Mouse (Mus musculus) lung, postnatal 36 days (tissue): Measurements from ENCODE around the gene Opcml.

Experiments
- DNase-seq: peaks from one replicate; pipeline ENCODE4 v3.0.0; 2022; ENCODE audit warnings: mixed read lengths

Gene Opcml

DNA sequence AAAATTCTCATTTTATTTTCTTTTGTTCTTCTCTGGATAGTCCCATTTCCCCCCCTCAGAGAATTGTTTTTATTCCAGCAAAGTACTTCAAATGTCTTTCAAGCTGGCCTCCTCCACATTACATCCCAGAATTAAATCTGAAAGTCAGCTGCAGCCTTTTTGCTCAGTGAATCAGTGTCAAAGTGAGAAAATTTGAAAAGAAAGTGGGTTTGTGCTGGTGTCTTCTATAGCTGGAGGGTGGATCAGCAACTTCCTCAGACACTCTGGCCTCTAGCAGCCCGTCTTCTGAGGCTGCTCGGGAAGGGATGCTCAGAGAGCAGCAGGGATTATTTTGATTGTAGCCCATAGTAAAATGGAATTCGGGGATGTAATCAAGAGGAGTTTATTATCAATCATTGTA, 81.0 kb downstream of the Opcml start:
- no peak for DNase-seq

DNA sequence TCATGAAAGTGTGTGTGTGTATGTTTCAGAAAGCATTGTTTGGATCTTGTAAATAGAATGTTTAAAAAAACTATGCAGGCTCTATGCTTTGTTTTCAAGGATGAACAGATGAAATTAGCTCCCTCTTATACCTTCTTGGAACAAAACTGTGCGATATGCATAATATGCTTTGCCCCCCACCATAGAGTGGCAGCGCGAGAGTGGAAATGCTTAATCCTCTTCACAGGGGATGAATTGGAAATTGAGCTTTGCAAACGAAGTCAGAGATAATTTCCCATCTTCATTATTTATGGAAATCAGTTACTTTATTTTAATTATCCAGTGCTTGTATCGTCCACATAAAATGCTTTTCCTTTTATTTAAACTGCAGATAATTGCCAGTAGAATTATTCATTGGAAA, 99.1 kb downstream of the Opcml start:
- no peak for DNase-seq

DNA sequence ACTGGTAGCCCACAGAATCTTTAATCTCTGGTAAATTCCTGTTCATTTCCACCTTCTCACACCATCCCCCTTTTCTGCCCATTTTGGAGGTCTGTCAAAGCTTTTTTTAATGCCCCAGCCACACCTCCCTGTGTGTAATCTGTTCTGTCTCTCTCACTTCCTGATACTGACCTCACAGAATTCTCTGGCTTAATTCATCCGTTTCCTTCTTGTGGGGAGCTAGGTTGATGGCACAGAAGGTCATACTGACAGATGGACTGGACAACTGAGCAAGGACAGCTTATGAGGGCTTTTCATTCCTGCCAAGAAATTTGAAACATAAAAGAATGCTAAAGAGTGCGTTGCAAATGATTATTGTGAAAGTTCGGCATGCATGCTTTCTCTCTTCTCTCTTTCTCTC, 126.7 kb downstream of the Opcml start:
- DNase-seq = no peak

DNA sequence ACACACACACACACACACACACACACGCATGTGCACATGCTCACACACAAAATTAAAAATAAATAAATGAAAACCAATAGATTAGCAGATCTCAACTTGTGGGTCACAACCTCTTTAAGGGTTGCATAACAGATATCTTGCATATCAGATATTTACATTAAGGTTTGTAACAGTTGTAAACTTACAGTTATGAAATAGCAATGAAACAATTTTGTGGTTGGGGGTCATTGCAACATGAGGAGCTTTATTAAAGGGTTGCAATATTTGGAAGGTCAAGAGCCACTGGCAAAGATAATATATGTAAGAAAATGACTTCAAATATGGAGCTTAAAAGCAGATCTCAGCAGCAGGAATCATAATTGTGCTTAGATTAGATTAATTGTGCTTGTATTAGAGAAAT, 132.9 kb downstream of the Opcml start:
- DNase-seq = no peak

DNA sequence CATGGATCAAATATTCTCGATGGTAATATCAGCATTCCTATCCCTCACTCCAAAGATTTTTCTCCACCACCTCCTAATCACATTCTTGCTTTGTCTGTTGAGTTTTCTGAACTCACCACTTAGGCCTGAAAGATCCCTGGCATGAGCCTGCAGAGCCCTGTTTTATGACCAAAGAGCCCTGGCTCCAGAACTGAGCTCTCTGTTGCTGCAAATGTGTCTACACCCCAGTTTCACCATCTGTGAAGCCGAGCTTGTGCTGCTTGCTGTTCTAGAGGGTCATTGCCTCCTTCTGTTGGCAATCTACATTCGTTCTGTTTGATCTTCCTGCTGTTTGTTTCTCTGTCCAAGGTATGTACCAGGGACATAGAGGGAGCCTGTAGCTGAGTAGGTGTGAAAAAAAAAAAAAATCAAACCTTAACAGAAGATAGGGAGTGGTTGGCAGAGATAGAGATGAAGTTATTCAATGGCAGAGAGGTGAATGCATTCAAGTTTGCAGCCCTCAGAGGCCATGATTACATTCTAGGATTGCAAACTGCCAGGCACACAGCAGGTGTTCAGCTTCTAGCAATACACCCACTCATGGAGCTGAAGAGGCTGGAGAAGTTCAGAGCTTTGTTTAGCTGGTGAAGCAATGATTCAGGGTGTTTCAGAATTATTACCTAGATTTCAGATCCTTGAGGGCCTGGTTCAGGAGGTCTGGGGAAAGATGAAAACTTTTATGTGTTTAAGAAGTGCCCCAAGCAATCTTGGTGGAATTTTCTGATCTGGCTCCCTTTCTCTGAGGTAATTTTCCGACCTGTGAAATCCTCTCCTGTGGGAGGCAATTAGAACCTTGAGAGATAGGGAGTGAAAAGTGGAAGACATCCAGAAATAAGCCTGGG, 133.6 kb downstream of the Opcml start:
- DNase-seq = no peak

DNA sequence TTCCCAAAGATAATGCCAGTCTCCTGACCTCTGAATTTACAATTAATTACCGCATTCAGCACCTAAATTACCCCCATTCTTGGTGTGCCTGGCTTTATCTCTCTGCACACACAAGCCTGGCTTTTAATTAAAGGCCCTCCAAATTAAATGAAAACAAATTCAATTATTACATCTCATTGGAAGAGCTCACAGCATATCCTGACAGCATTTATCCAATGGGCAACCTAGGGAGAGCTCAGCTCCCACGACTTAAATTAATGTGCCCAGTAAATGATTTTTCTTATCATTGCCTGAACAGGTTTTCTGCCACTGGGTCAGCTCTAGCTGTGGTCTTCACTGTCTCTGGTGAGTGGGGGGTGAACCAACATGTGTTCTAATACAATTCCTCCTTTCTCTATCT, 135.1 kb downstream of the Opcml start:
- DNase-seq = no peak

DNA sequence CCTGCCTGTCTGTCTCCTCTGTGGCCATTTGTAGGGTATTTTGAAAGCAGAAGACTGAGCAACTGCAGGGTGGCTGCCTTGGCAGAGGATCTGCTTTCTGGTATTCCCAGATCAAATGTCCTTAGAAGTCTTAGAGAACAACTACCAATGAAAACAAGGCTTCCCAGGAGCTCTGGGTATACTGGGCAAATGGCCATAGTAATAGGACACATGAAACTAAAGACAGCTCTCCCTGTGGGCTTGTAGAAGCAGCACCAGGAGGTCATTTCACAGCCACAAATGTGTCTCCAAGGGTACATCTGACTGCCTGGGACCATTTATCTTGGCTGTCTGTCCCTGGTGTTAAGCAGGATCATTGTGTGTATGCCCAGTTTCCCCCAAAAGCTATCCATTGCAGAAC, 146.7 kb downstream of the Opcml start:
- no peak for DNase-seq

DNA sequence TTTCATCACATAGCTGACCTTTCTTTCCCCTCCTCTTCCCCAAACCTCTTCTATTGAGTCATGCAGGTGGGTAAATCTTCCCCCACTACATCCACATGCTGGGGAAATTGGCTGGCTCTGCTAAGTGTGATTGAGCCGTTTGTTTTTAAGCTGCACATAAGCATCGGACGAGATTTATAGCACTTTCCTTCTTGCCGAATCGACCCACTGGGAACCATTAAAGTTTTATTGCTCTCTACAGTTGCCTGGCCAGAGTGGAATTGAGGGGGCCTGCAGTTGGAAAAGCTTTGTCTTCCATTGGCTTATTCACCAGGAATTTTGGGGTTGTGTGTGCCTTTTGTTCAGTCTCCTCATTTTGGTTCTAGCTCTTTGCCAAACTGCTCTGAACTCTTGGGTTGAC, 147.1 kb downstream of the Opcml start:
- DNase-seq = no peak

DNA sequence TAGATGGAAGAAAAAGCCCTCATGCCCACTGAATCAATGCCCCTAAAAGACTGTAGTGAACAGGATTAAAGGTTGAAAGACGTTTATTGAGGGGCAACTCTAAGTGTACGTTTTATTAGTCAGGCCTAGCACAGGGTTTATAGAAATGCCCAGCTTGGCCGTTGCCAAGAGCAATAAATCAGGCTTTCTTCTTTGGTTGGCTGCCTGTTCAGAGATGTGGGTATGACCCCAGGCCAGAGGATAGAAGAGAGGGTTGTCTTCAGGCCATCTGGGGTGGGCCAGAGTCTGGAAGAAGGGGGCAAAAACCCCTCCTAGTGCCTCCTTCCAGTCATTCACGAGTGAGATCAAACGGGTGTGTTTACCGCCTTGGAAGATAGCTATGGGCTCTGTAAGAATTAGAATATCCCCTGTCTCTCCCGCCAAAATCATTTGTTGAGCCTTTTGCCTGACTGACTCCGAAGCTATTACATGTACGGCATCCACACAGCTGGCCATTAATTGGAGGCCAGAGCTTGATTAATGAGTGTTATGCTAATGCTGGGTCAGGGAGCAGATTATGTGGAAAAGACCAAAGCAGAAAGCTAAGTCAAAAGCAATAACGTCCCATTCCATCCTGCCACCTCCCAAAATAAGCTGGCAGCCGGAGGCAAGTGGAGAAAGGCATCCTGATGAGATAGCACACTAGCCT, 154.9 kb downstream of the Opcml start:
- DNase-seq = no peak

DNA sequence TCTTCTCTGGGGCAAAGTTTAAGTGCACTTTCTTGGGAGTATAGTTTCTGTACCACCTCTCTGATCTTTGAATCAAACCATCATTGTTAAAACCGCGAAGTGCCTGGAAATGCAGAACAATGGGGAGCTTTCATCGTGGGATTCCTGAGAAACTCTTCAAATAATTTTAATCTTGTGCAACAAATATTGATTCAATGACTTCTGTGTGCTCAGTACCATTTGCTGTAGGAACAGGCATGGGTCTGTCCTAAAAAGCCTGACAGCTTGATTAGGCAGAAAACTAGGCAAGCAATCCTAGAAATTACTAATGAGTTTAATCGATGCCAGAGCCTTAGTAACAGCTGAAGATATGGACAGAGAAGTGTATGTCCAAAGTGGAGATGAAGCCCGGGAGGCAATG, 160.5 kb downstream of the Opcml start:
- DNase-seq = no peak

DNA sequence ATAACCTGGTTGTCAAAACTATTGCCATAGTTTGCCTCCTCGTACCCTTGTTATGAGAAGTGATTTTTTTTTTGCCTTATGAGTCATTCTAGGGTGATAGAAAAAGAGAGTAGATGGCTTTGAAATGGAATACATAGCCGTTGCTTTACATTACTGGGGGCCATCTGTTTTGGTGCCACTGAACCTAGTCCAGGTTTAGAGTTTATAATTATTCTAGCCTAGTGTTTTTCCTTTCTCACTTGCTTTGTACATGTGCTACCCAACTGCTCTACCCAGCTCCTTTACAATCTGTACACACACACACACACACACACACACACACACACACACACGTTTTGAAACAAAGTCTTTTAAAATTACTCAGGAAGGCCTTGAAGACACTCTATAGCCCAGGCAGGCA, 171.1 kb downstream of the Opcml start:
- DNase-seq = no peak

DNA sequence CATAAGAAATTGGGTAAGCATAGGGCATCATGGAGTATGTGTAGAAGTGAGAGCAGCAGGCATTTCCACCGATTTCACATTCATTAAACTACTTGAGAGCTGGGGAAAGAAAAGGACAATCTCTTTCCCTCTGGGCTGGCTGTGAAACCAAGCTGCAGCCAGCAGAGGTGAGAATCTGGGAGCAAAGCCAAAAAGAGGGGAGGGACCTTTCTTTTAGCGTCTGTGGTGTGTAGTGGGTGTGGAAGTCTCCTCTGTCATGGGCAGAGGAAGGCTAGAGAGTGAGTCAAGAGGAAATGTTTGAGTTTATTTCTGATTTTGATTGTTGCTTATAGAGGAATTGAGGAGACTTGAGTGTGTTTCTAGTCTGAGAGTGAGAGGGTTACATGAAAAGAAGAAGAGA, 172.8 kb downstream of the Opcml start:
- DNase-seq = no peak

DNA sequence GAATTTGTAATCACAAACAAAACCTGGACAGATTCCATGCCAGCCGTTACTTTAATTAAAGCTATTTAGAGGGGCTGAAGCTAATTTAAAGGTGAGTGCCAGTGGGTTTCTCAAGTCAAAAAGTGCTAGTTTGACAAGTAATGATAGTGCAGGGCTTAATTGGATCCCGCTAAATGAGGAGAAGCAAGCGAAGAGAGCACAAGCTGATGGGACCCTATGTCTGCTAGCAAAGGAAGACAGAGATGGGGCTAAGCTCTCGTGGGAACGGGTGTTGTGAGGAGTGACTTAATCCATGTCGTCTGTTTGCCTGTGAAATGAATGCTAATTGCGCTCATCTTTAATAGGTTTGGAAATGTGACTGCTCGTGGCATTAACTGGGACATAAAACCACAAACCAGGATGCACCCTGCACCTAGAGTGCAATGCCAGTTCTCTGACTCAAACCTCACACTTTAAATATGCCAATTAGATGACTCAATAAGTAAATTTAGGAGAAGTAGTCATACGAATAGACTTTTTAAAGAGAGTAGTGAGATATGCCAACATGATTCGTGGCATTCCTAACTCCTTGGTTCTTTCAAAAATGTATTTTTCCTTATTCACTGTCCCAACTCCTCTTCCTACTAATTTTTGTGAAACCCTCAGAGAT, 174.5 kb downstream of the Opcml start:
- DNase-seq = no peak

DNA sequence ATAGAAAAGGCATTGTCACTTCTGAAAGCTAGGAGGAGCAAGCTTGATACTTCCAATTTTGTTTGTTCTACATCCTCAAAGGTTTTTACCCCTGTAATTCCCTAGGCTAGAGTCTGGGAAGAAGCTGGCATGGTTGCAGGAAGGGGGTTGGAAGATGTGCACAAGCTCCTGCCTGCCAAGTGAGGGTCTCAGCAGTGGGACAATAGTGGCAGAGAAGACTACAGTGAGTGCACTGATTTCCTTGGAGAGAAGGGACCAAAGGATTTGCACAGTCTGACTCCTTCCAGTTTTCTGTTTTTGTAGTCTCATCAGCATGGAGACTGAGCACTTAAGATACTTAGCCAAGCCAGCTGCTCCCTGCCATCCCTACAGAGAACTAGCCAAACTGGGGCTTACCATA, 177.7 kb downstream of the Opcml start:
- no peak for DNase-seq

DNA sequence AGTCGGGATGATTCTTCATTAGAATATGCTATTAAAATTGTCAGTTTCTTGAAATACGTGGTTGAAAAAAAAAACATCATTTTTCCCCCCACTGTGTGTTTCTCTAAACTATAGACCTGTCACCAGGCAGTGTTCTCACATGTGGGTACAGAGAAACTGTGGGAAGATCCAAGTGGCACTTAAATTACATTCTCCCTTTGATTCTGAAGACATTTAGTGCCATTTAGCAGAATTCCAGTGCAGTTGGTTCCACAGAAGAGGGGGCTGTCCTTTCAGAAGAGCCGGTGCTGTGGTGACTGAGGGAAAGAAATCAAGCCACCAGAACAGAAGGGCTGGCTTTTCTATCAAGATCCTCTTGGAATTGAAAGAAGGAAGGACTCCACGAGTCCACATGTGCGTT, 181.7 kb downstream of the Opcml start:
- no peak for DNase-seq

DNA sequence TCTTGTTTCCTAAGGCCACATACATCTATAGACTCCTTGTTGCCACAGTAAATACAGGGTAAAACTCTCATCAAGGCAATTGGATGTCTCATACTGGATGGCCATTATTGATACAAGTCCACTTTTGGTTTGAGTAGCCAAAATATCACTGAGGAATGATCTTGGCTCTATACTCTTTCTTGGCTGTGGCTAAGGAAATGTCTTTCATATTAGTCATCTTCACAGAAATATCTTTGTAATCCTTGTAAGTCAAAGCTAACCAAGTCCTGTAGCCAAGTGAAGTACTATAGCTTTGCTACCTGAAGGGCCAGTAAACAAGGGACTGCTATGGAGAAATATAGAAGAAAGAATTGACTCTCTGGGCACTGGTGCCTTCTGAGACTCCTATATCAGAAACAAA, 192.0 kb downstream of the Opcml start:
- DNase-seq = no peak

DNA sequence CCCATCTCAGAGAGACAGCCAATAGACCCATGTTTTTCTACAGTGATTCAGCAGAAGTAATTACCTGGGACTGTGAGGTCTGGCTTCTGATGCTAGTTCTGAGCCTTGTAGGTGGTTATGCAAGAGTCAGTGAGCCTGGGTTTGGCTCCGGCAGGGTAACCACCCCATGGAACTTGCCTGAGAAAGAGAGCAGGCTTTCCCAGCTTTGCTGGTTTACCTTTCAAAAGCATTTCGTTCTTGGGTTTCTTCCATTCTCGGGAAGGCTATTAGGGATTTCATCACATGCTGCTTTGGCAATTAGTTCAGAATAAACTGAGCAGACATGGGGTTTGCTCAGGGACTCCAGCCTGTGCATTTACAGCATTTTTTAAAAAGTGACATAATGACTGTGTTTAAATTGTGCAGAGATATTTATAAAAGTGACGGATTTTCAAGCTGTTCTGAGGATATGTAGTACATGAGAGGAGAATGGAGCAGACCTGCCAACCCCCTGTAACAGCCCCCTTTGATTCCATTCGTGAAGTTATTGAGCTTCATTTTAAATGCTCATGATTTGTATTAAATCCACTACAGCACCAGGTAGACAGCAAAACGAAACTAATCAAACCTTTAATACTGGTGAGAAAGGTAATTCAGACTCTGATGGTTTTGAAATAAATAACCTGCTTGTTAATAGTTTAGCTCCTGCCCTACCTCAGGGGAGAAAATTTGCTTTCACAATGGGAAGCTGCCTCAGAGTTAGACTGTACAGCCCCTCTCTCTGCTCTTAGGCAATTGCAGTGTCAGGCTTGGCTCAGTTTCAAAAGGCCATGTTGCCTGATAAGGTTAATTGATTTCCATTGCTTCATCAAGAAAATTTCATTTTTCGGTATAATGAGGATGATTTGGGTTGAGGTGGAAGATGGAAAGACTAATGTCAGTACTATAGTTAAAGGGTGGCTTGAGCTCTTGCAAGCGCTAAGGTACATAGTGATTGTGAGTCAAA, 196.3 kb downstream of the Opcml start:
- DNase-seq = no peak

DNA sequence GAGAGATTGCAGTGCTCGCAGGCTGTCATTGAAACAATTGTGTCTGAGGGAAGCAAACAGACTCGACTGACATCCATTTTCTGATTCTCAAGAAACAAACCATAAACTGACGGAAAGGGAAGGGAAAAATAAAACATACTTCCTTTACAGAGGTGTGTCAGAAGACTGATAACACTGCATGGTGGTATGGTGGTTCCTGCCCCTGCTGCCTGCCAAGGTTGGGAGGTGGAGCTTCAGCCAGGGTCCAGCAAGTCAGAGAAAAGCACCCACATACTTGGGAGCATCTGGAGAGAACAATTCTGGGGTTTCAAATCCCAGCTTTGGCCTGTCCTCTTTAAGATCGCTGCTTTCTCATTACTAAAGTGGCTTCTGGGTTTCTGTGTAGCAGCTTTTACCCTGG, 201.0 kb downstream of the Opcml start:
- no peak for DNase-seq

DNA sequence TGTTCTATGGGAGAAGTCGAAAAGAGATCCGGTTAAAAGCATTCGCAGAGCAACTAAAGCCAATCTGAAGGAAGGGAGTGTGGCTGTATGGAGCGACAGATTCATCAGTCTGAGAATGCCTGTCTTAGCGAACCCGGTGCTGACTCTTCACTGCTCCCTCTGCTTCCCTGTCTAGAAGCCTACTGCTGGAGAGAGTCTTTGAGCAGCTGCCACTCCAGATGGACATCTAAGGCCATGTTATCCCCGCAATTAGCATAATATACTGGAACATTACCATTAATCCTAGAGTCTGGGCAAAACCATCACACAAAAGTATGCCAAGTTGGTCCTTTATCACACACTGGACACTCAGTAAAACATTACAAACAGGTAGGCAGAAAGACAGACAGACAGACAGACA, 206.0 kb downstream of the Opcml start:
- no peak for DNase-seq

DNA sequence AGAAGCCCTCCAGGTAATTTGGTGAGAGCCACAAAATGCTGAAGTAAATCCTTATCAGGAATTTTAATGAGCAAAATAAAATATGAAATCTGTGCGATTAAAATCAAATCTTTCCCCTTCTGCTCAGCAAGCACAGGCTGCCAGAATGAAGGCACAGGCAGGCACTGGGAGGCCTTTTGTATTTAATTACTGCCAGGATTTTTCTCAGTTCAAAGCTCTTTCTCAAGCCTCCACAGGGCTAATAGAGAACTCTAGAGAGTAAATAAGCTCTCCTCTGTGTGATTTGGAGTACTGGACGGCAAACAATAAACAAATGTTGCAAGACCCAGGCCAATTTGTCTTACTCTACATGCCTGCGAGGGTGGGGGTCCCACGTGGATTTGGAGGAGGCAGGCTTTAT, 208.2 kb downstream of the Opcml start:
- no peak for DNase-seq

DNA sequence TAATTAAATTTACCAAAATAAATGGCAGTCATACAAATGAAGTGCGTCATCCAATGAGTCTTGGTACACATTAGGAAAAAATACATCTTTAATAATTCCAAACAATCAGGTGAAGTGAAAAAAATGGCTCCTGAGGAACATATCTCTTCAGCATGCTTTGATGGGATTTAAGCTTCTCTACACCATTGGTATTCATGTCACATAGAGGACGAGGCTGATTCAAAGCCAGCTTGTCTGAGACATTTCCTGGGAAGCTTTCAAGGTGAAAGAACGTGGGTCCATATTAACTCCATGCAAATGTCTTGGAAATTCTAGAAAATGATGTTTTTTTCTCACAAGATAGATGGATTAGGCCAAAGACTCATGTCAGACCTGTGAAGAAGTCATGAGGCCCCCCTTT, 212.6 kb downstream of the Opcml start:
- no peak for DNase-seq

DNA sequence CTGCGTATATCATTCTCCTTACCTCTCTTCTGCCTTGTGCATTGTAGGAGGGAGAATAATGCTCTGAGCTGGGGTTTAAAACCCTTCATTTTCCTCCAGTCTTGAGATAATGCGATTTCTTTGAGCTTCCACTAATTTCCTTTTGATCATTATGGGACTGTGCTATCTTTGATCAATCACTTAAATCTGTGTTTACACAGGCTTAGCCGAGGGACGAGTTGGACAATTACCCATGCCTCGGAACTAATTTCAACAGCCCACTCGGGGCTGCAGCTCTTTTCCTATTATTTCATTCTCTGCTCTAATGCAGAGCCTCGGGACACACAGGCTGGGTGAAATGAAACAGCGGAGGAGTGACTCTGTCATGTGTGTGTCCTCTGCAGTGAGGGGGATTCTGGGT, 220.9 kb downstream of the Opcml start:
- DNase-seq = no peak

DNA sequence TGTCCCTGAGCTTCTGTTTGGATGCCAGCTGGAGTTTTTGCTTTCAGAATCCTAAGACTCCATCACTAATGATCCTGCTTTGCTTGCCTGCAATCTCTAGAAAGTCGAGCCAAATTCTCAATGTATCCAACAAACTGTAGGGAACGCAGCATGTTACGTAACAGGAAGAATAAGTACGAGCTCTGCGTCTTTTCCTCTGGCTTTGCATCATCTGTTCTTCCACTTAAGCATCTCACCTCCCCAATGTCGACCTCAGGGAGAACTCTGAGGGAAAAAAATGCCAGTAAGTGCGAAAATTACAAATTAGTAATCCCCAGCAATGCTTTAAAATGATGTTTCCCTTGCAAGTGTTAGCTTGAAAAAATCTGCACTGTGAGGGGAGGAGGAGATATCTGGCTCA, 222.1 kb downstream of the Opcml start:
- no peak for DNase-seq
